Mouse (Mus musculus) forebrain, embryonic 15.5 days (tissue): ENCODE data around the gene Efemp2. TPM values are rescaled to one million over a fixed set of nuclear protein-coding genes. Genes with fewer than 3 reads are reported as not detected.
"Not testable (repeated sequence)": the region's sequence is repeated elsewhere in the genome, so short reads cannot be mapped to it uniquely, and the experiment has no call there.

ENCODE experiments used
- ATAC-seq: fragments of 200-750 bp; cut with Nextera tagmentation; replicated peaks from 2 replicates; pipeline ENCODE4 v1.8.0; 2017; ENCODE audit warnings: mild to moderate bottlenecking, moderate TSS enrichment, moderate library complexity
- H3K27ac ChIP-seq: fragments of 300-500 bp; sonication (generic); replicated peaks from 2 replicates; pipeline ENCODE4 v1.5.1; 2015; ENCODE audit warnings: mild to moderate bottlenecking, inconsistent platforms
- H3K27me3 ChIP-seq: fragments of 300-500 bp; sonication (generic); 2 replicates; pipeline ENCODE4 v1.6.1; 2015; ENCODE audit warnings: inconsistent platforms
- H3K36me3 ChIP-seq: fragments of 300-500 bp; sonication (generic); 2 replicates; pipeline ENCODE4 v1.6.1; 2015; ENCODE audit warnings: mild to moderate bottlenecking, inconsistent platforms
- H3K4me1 ChIP-seq: fragments of 300-500 bp; sonication (generic); 2 replicates; pipeline ENCODE4 v1.6.1; 2015; ENCODE audit warnings: inconsistent platforms
- H3K4me2 ChIP-seq: fragments of 300-500 bp; sonication (generic); replicated peaks from 2 replicates; pipeline ENCODE4 v1.6.1; 2015; ENCODE audit warnings: mild to moderate bottlenecking, inconsistent platforms
- H3K4me3 ChIP-seq: fragments of 300-500 bp; sonication (generic); 2 replicates; pipeline ENCODE4 v1.5.1; 2015; ENCODE audit warnings: mild to moderate bottlenecking, inconsistent platforms
- H3K9ac ChIP-seq: fragments of 300-500 bp; sonication (generic); replicated peaks from 2 replicates; pipeline ENCODE4 v1.6.1; 2015; ENCODE audit warnings: mild to moderate bottlenecking, inconsistent platforms
- H3K9me3 ChIP-seq: fragments of 300-500 bp; sonication (generic); 2 replicates; pipeline ENCODE4 v1.6.1; 2016; ENCODE audit warnings: inconsistent platforms
- WGBS: fragments of 180-500 bp; shearing (Covaris S2); methylation state at CpG from one replicate; pipeline ENCODE4 v1.1.7; 2015; ENCODE audit warnings: mixed read lengths; 5-methylcytosine and 5-hydroxymethylcytosine counted together
- polyA plus RNA-seq: library from polyadenylated mRNA; unstranded; fragments of >200 nt; fragmentation: Nextera tagmentation; extraction: Ambion mirVana; gene quantifications from 2 replicates; pipeline ENCODE4 v1.2.1, GENCODE M21; 2015

Gene Efemp2
- polyA plus RNA-seq, 1 experiment from 2014 or later, result 30.1 TPM

- no peak overlapping the region for H3K27ac ChIP-seq
- no peak overlapping the region for H3K4me2 ChIP-seq
- no peak overlapping the region for H3K9ac ChIP-seq
- H3K4me3 ChIP-seq, result no peak overlapping the region
- 88% methylated on average over 4 of the region's 4 CpGs for WGBS
- ATAC-seq, result no peak
- H3K9me3 ChIP-seq, result no peaks in the 10 kb centered on the region
- H3K27me3 ChIP-seq, result no peaks in the 10 kb centered on the region
- H3K36me3 ChIP-seq, result peaks cover 53% of the 10 kb centered on the region
- peaks cover 40% of the 10 kb centered on the region for H3K4me1 ChIP-seq
These were observed 18.9 kb downstream of the Efemp2 start for GRCm38 (mm10) chr19:5492641-5493040.

GRCm38 (mm10) chr19:5493301-5493721 lies 19.6 kb downstream of the Efemp2 start:
- 74% methylated on average over 9 of the region's 9 CpGs for WGBS
- not testable (repeated sequence) for H3K27me3 ChIP-seq, H3K27ac ChIP-seq, ATAC-seq, H3K9me3 ChIP-seq, H3K4me3 ChIP-seq, H3K4me2 ChIP-seq, H3K9ac ChIP-seq
- peaks cover 57% of the 10 kb centered on the region for H3K36me3 ChIP-seq
- peaks cover 37% of the 10 kb centered on the region for H3K4me1 ChIP-seq

- no peak overlapping the region for H3K4me3 ChIP-seq
- H3K4me1 ChIP-seq, result peaks cover 27% of the 10 kb centered on the region
- WGBS, result 87% methylated on average over 3 of the region's 3 CpGs
- no peak overlapping the region for H3K9ac ChIP-seq
- no peak for ATAC-seq
- no peak overlapping the region for H3K4me2 ChIP-seq
- H3K36me3 ChIP-seq, result peaks cover 57% of the 10 kb centered on the region
- H3K27me3 ChIP-seq, result no peaks in the 10 kb centered on the region
- no peak overlapping the region for H3K27ac ChIP-seq
- H3K9me3 ChIP-seq, result no peaks in the 10 kb centered on the region
These were observed 20.6 kb downstream of the Efemp2 start for GRCm38 (mm10) chr19:5494314-5494713.

- Histone ChIP-seq H3K9ac (no peak overlapping the region), H3K4me1 (peaks cover 19% of the 10 kb centered on the region), H3K9me3 (no peaks in the 10 kb centered on the region), H3K27me3 (no peaks in the 10 kb centered on the region), H3K27ac (no peak overlapping the region), H3K4me3 (no peak overlapping the region), H3K36me3 (peaks cover 57% of the 10 kb centered on the region), H3K4me2 (no peak overlapping the region)
- whole genome bisulfite sequencing, result 81% methylated on average over 12 of the region's 12 CpGs
- no peak for ATAC-seq
These were observed 21.7 kb downstream of the Efemp2 start for GRCm38 (mm10) chr19:5495353-5496051.

DNA sequence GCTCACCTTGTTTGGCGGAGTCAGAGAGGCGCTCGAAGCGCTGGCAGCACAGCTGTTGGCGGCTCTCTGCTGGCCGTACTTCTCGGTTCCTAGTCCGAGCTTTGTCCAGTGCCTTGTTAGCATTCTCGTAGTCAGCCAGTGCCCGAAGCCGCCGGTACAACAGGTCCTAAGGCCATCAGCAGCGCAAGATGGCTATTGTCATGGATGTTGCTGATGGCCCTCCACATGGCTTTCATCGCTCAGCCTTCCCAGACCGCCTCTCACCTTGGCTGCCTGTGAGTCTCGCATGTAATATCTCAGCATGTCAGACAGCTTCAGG lies 22.3 kb downstream of the Efemp2 start:
- Histone ChIP-seq H3K4me1 (peaks cover 19% of the 10 kb centered on the region), H3K4me3 (no peak overlapping the region), H3K4me2 (no peak overlapping the region), H3K36me3 (peaks cover 57% of the 10 kb centered on the region), H3K9ac (no peak overlapping the region), H3K9me3 (no peaks in the 10 kb centered on the region), H3K27ac (no peak overlapping the region), H3K27me3 (no peaks in the 10 kb centered on the region)
- 87% methylated on average over 16 of the region's 16 CpGs for WGBS
- no peak for ATAC-seq

DNA sequence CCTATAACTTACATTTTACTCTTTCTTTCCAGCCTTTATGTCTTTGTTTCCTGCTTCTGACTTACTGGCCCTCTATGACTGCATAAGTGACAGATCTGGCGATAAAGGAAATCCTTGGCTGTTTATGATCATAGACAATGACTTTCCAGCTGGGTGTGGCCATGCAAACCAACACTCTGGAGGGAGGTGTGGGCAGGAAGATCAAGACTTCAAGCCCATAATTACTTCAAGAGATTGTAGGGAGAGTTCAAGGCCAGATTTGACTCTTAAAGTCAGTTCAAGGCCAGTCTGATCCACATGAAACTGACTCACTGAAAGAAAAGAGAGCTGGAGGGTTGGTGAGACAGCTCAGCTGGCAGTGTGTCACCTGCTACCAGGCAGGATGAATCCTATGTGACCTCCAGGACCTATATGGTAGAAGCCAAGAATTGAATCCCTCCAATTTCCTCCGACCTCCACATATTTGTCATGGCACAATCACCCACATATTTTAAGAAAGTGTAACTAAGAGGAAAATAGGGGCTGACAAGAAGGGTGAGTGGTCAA lies 26.6 kb downstream of the Efemp2 start:
- no peak for ATAC-seq
- Histone ChIP-seq H3K9me3 (no peaks in the 10 kb centered on the region), H3K4me2 (no peak overlapping the region), H3K4me3 (no peak overlapping the region), H3K9ac (no peak overlapping the region), H3K36me3 (peaks cover 29% of the 10 kb centered on the region), H3K27ac (no peak overlapping the region), H3K27me3 (no peaks in the 10 kb centered on the region), H3K4me1 (no peaks in the 10 kb centered on the region)
- WGBS, result 89% methylated on average over 2 of the region's 2 CpGs

GRCm38 (mm10) chr19:5503687-5504086 lies 29.9 kb downstream of the Efemp2 start, which contains the start of gene 1700020D05Rik:
TSS of gene 1700020D05Rik (minus strand) at chr19:5503787.
- WGBS, result 60% methylated on average over 17 of the region's 17 CpGs
- Histone ChIP-seq H3K27me3 (no peaks in the 10 kb centered on the region), H3K4me3 (no peak within 1 kb of the TSS), H3K9ac (no peak within 1 kb of the TSS), H3K4me2 (no peak within 1 kb of the TSS), H3K27ac (no peak within 1 kb of the TSS), H3K9me3 (no peaks in the 10 kb centered on the region), H3K4me1 (no peaks in the 10 kb centered on the region), H3K36me3 (peaks cover 3% of the 10 kb centered on the region; the same call in 1 of the 2 replicates)
- ATAC-seq, result no peak

DNA sequence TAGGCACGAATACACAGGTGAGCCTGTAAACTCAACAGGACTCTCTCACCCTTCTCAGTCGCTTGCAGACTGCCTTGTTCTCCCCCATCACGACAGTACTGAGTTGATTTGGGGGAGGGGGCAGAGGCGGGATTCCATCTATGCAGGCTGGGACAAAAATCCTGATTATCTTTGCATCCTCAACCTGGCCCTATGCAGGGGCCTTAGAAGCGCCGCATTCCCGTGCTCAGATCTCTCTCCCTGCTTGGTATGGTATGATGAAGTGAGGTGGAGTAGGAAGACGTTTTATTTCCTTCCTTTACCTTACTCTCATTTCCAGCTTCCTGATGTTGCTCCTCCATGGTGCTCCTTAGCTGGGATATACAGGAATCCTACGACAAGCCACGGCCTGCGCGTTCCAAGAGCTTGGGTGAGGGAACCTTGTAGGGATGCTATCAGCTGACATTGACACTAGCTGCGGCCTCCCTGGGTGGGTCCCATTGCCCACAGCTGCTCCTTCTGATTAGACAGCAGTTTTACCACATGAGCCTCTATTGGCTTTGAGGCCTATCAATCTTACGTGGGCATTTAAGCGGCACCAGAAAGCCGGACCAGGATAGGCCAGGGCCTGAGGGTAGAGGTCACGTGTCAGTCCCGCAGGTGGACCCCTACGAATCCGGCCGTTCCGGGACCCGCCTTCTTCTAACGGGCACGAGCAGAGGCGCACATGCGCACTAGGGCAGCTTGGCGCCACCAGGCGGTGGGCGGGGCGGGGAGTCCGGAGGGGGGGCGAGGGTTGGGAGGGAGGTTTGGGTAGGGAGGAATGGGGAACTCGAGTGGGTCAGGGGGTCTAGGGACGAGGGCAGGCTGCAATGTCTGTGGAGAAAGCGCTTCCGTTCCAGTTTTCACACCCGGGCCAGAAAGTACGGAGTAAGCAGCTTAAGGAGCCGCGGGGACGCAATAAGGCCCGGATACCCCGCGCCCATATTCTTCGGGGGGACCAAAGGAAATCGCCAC lies 36.6 kb downstream of the Efemp2 start, which contains the start of gene Snx32:
Snx32 (minus strand) TSS at position 508 of the 996 bp plus-strand sequence.
- no peaks in the 10 kb centered on the region for H3K27me3 ChIP-seq
- peak within 1 kb of the TSS; percentile 58 for H3K4me3 ChIP-seq
- H3K27ac ChIP-seq, result peak within 1 kb of the TSS; percentile 77
- peaks cover 27% of the 10 kb centered on the region for H3K4me1 ChIP-seq
- no peaks in the 10 kb centered on the region for H3K36me3 ChIP-seq
- WGBS, result 3% methylated on average over 47 of the region's 47 CpGs
- peak; percentile 99 for ATAC-seq
- H3K9me3 ChIP-seq, result no peaks in the 10 kb centered on the region
- peak within 1 kb of the TSS; percentile 59 for H3K9ac ChIP-seq
- peak within 1 kb of the TSS; percentile 71 for H3K4me2 ChIP-seq

- 51% methylated on average over 14 of the region's 15 CpGs for WGBS
- H3K27me3 ChIP-seq, result no peaks in the 10 kb centered on the region
- 0 out of 2 replicates have a peak, but pooled peaks have one; percentile 16 for ATAC-seq
- H3K4me3 ChIP-seq, result peak overlapping the region; percentile 58
- H3K27ac ChIP-seq, result peak overlapping the region; percentile 77
- H3K9me3 ChIP-seq, result no peaks in the 10 kb centered on the region
- peak overlapping the region; percentile 71 for H3K4me2 ChIP-seq
- H3K4me1 ChIP-seq, result peaks cover 27% of the 10 kb centered on the region
- H3K36me3 ChIP-seq, result no peaks in the 10 kb centered on the region
- H3K9ac ChIP-seq, result peak overlapping the region; percentile 49
These were observed 37.4 kb downstream of the Efemp2 start for GRCm38 (mm10) chr19:5511074-5511632.

DNA sequence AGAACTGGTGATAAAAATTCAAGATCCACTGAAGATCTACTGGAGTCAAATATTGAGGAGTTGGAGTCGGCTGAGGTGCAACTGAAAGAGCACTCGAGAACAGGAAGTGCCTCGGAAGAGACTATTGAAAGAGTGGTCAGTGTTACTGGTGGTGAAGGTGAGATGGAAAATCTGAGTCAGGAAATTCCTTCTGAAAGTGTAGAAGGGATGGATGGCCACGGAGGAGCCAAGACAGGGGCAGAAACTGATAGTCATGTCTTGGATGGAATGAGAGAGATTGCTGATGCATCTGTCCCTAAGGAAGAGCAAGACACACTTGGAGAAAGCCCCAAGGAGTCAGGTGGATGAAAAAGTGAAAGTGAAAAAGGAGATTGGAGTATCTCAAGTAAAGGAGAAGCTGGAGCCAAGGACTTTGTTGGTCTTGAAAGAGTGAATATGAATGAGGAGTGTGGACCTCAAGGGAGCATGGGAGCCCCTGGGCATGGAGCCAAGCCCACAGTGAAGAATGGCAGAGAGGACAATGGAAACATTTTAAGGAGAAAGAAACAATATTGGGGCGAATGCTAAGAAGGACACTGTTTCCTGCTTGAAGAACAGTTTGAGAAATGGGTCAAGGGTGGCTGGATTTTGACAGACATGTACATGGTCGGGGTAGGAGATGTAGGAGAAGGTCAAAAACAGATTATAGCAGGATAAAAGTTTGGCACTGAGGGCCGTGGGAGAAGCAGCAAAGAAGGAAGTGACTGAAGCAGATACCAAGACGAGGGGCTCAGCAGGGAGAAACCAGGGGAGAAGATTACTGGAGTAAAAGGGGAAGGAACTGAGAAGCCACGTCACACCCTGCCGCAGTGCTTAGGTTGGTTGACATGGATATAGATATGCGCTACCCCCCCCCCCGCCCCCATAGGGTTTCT lies 38.6 kb downstream of the Efemp2 start:
- H3K4me1 ChIP-seq, result peaks cover 27% of the 10 kb centered on the region
- H3K4me3 ChIP-seq, result no peak overlapping the region
- H3K36me3 ChIP-seq, result no peaks in the 10 kb centered on the region
- ATAC-seq, result no peak
- H3K27me3 ChIP-seq, result no peaks in the 10 kb centered on the region
- H3K9me3 ChIP-seq, result no peaks in the 10 kb centered on the region
- 73% methylated on average over 12 of the region's 12 CpGs for WGBS
- H3K27ac ChIP-seq, result no peak overlapping the region
- no peak overlapping the region for H3K4me2 ChIP-seq
- H3K9ac ChIP-seq, result no peak overlapping the region

DNA sequence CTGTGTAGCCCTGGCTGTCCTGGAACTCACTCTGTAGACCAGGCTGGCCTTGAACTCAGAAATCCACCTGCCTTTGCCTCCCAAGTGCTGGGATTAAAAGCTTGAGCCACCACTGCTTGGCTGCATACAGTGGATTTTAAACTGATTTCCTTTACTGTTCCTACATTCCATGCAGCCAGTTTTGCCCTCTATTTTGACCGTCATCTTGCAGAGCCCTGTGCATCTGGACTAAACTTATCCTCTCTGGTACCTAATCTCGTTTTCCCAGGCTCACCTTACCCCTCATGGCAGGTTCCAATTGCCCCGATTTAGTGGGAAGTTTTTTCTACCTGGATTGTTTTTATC lies 39.2 kb downstream of the Efemp2 start:
- Histone ChIP-seq H3K36me3 (no peaks in the 10 kb centered on the region), H3K27ac (no peak overlapping the region), H3K4me3 (no peak overlapping the region), H3K9ac (no peak overlapping the region), H3K4me1 (peaks cover 27% of the 10 kb centered on the region), H3K4me2 (no peak overlapping the region), H3K27me3 (no peaks in the 10 kb centered on the region), H3K9me3 (no peaks in the 10 kb centered on the region)
- WGBS, result 80% methylated on average over 3 of the region's 3 CpGs
- no peak for ATAC-seq
